Mouse (Mus musculus) intestine, embryonic 15.5 days (tissue): ENCODE measurements around the gene Gmds. TPM values are rescaled to one million over a fixed set of nuclear protein-coding genes. Genes with fewer than 3 reads are reported as not detected.

Experiments used
- ATAC-seq: fragments of 200-750 bp; cut with Nextera tagmentation; 2 replicates; pipeline ENCODE4 v1.8.0; 2017; ENCODE audit warnings: moderate TSS enrichment, moderate library complexity
- H3K27ac ChIP-seq: fragments of 300-500 bp; sonication (generic); 2 replicates; pipeline ENCODE4 v1.5.1; 2015; ENCODE audit warnings: mild to moderate bottlenecking, inconsistent platforms
- H3K27me3 ChIP-seq: fragments of 300-500 bp; sonication (generic); replicated peaks from 2 replicates; pipeline ENCODE4 v1.6.1; 2015; ENCODE audit warnings: inconsistent platforms
- H3K36me3 ChIP-seq: fragments of 300-500 bp; sonication (generic); 2 replicates; pipeline ENCODE4 v1.6.1; 2015; ENCODE audit warnings: inconsistent platforms
- H3K4me1 ChIP-seq: fragments of 300-500 bp; sonication (generic); replicated peaks from 2 replicates; pipeline ENCODE4 v1.6.1; 2015; ENCODE audit warnings: inconsistent platforms
- H3K4me2 ChIP-seq: fragments of 300-500 bp; sonication (generic); replicated peaks from 2 replicates; pipeline ENCODE4 v1.6.1; 2015; ENCODE audit warnings: mild to moderate bottlenecking, inconsistent platforms
- H3K4me3 ChIP-seq: fragments of 300-500 bp; sonication (generic); replicated peaks from 2 replicates; pipeline ENCODE4 v1.5.1; 2015; ENCODE audit warnings: inconsistent platforms
- H3K9ac ChIP-seq: fragments of 300-500 bp; sonication (generic); 2 replicates; pipeline ENCODE4 v1.6.1; 2015; ENCODE audit warnings: inconsistent platforms
- H3K9me3 ChIP-seq: fragments of 300-500 bp; sonication (generic); 2 replicates; pipeline ENCODE4 v1.6.1; 2016; ENCODE audit warnings: inconsistent platforms
- WGBS: fragments of 180-500 bp; shearing (Covaris S2); methylation state at CpG from one replicate; pipeline ENCODE4 v1.1.7; 2015; 5-methylcytosine and 5-hydroxymethylcytosine counted together
- polyA plus RNA-seq: library from polyadenylated mRNA; unstranded; fragments of >200 nt; fragmentation: Nextera tagmentation; extraction: Ambion mirVana; gene quantifications from 2 replicates; pipeline ENCODE4 v1.2.1, GENCODE M21; 2015

Gmds gene
- polyA plus RNA-seq, 1 experiment from 2014 or later, result 170 TPM

DNA sequence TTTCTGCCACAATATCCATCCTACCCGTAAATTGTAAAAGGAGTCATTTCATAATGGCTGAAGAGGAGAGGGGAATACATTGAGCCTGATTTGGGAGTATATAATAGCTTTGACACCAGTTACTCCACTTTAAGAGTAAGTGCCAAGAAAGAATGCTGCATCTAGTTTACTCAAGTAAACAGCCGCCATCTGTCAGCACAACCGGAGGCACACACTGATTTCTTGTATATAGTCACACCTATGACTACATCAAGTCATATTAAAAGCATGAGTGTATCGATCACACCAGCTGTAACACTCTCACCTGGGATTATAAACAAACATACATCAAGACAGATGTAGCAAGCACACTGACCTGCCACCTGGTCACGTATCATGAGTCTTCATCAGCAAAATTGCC lies 473.8 kb downstream of the Gmds start:
- Histone ChIP-seq H3K4me1 (no peaks in the 10 kb centered on the region), H3K4me2 (no peak overlapping the region), H3K9ac (no peak overlapping the region), H3K9me3 (no peaks in the 10 kb centered on the region), H3K4me3 (no peak overlapping the region), H3K27ac (no peak overlapping the region), H3K27me3 (no peaks in the 10 kb centered on the region), H3K36me3 (no peaks in the 10 kb centered on the region)
- WGBS, result 82% methylated on average over 5 of the region's 5 CpGs
- no peak for ATAC-seq

DNA sequence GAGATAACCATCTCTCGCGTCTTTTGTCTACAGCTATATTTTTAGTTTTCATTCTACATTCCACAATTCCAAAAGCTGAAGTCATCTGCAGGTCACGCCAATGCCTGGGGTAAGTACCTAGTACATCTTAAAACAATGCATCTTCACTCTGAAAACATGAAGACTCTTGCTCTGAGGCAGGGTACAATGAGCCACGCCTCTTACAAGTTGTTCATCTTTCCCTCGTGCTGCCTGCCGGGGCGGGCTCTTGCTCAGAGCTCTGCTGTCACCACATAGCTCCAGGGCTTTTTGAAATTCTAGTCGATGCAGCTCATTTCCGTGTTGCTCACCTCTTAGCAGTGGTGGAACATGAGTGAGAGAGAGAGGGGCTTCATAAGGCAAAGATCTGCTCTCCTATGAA lies 475.1 kb downstream of the Gmds start:
- ATAC-seq, result no peak
- Histone ChIP-seq H3K4me2 (no peak overlapping the region), H3K4me3 (no peak overlapping the region), H3K9me3 (no peaks in the 10 kb centered on the region), H3K27ac (no peak overlapping the region), H3K9ac (no peak overlapping the region), H3K4me1 (no peaks in the 10 kb centered on the region), H3K27me3 (no peaks in the 10 kb centered on the region), H3K36me3 (no peaks in the 10 kb centered on the region)
- 60% methylated on average over 9 of the region's 9 CpGs for WGBS

DNA sequence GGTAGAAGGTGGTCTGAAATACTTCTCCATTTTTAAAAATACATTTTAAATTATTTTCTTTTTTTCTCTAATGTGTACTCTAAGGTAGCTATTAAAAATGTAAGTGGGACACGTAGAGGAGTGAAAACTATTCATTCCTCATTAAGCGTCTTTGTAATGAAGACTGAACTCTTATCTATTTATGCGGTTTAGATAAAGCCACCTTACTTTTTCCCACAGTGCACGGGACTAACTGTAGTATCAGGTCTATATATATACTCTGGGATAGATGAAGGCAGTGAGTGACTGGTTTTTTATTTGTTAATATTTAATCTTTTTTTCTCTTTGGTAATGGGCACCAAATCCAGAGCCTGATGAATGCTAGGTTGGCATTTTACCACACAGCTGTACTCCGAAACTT lies 478.3 kb downstream of the Gmds start:
- no peak overlapping the region for H3K4me2 ChIP-seq
- H3K9me3 ChIP-seq, result no peaks in the 10 kb centered on the region
- H3K4me3 ChIP-seq, result no peak overlapping the region
- no peak overlapping the region for H3K9ac ChIP-seq
- H3K36me3 ChIP-seq, result no peaks in the 10 kb centered on the region
- H3K27ac ChIP-seq, result no peak overlapping the region
- ATAC-seq, result no peak
- no peaks in the 10 kb centered on the region for H3K27me3 ChIP-seq
- WGBS, result 82% methylated on average over 5 of the region's 5 CpGs
- H3K4me1 ChIP-seq, result no peaks in the 10 kb centered on the region

DNA sequence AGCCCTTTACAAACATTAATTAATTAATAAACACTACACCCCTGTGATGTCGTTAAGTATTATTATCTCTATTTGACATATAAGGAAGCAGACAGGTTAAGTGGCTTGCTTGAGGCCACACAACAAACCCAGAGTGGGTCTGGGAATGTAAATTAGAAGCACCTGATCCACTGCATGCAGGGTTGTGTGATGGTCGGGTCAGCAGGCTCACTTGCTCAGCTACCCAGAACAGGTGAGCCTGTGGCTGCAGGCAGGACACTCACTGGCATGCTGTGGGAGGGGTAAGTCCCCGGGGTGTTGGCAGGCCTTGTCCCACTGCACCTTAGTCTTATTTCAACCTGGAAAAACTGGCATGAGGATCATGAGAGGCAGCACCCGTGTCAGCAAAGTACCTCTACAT lies 484.5 kb downstream of the Gmds start:
- Histone ChIP-seq H3K27me3 (no peaks in the 10 kb centered on the region), H3K9me3 (no peaks in the 10 kb centered on the region), H3K36me3 (no peaks in the 10 kb centered on the region), H3K4me1 (no peaks in the 10 kb centered on the region), H3K4me3 (no peak overlapping the region), H3K4me2 (no peak overlapping the region), H3K9ac (no peak overlapping the region), H3K27ac (no peak overlapping the region)
- WGBS, result 64% methylated on average over 4 of the region's 4 CpGs
- no peak for ATAC-seq

DNA sequence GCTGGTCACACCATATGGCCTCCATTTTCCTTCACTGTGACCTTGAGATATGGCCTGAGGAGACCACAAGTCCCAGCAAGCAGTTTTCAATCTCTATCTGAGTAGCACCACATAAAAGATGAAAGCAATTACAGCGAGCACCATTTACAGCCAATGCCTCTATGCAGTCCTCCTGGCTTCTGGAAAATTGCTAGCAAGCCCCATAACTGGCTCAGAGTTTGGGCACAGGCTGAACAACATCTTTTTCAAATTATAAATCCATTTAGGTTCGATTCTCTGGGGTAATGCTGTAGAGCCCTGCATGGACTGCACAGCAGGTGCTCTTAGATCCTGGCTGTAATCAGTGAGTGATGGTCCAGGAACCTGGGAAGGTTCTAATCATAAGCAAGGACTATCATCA lies 485.0 kb downstream of the Gmds start:
- 64% methylated on average over 2 of the region's 2 CpGs for WGBS
- no peak overlapping the region for H3K4me2 ChIP-seq
- H3K27me3 ChIP-seq, result no peaks in the 10 kb centered on the region
- no peaks in the 10 kb centered on the region for H3K36me3 ChIP-seq
- H3K4me1 ChIP-seq, result no peaks in the 10 kb centered on the region
- H3K4me3 ChIP-seq, result no peak overlapping the region
- no peak overlapping the region for H3K27ac ChIP-seq
- H3K9ac ChIP-seq, result no peak overlapping the region
- H3K9me3 ChIP-seq, result no peaks in the 10 kb centered on the region
- ATAC-seq, result no peak

DNA sequence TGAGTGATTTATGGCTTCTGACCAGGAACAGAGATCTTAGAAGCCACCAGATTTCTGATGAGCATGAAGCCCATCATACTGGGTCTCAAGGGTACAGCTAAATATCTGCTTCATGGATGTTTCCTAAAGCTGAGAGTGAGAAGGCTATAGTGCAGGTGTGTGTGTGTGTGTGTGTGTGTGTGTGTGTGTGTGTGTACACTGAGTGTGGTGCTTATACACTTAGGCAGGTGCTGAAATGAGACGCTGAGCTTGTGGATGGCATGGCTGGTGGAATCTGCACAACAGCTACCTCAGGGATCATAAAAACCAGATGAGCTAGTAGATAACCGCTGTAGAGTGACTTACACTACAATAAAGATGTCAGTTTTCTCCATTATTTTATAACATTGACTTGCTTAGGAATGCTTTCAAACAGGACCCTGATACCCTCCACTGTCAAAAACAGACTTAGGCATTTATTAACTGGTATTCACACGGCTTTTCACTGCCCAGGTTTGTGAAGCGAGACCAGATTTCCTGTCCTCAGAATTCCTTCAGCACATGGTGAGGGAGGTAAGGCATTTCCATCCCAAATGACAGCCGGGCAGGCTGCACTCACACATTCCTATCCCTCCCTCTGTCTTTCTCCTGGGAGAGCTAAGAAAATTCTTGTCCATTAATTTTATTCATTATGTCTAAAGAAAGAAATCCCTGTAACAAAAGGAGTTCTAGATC lies 489.1 kb downstream of the Gmds start:
- Histone ChIP-seq H3K9ac (no peak overlapping the region), H3K4me1 (no peaks in the 10 kb centered on the region), H3K36me3 (no peaks in the 10 kb centered on the region), H3K27me3 (no peaks in the 10 kb centered on the region), H3K4me2 (no peak overlapping the region), H3K9me3 (no peaks in the 10 kb centered on the region), H3K27ac (no peak overlapping the region), H3K4me3 (no peak overlapping the region)
- ATAC-seq, result no peak
- 34% methylated on average over 5 of the region's 5 CpGs for WGBS

DNA sequence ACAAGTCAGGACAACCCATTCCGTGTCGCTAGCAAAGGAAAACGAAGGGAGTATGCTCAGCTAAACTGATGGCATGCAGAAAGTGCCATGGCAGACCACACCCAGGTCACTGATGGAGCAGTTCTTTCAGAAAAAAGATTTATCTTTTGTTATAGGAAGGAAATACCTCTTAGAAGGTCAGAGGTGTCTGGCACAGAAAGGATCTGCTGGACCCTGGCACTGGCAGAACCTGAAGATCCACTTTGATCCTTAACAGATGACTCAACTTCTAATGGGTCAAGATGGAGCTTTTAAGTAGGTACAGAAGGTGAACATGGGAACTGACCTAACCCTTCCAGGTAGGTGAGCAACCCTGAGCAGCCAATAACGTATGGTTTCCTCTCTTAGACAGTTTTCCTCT lies 502.7 kb downstream of the Gmds start:
- H3K9ac ChIP-seq, result no peak overlapping the region
- WGBS, result 66% methylated on average over 4 of the region's 4 CpGs
- no peak overlapping the region for H3K27ac ChIP-seq
- no peak overlapping the region for H3K4me3 ChIP-seq
- H3K36me3 ChIP-seq, result no peaks in the 10 kb centered on the region
- H3K4me1 ChIP-seq, result no peaks in the 10 kb centered on the region
- no peaks in the 10 kb centered on the region for H3K27me3 ChIP-seq
- no peaks in the 10 kb centered on the region for H3K9me3 ChIP-seq
- ATAC-seq, result no peak
- no peak overlapping the region for H3K4me2 ChIP-seq

DNA sequence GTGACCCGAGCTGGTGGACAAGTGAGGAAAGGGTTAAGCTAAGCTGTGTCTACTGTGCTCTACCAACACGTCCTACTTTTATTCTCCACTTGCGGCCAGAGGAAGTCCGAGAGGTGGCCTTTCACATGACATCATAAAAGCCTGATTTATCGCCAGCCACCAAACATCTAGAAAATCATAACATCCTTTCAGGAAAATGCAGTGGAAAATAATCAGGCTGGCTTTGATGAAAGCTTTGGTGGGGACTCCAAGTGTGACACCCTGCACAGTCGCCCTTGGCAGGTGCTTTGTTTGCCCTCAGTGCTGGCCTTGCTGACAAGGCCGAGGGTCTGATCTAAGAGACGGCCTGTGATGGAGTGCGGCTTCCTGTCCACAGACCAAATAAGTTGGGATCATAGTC lies 508.2 kb downstream of the Gmds start:
- no peaks in the 10 kb centered on the region for H3K36me3 ChIP-seq
- H3K9ac ChIP-seq, result no peak overlapping the region
- H3K9me3 ChIP-seq, result no peaks in the 10 kb centered on the region
- no peak overlapping the region for H3K4me3 ChIP-seq
- ATAC-seq, result no peak
- H3K27ac ChIP-seq, result no peak overlapping the region
- no peaks in the 10 kb centered on the region for H3K4me1 ChIP-seq
- 51% methylated on average over 9 of the region's 9 CpGs for WGBS
- no peaks in the 10 kb centered on the region for H3K27me3 ChIP-seq
- H3K4me2 ChIP-seq, result no peak overlapping the region

DNA sequence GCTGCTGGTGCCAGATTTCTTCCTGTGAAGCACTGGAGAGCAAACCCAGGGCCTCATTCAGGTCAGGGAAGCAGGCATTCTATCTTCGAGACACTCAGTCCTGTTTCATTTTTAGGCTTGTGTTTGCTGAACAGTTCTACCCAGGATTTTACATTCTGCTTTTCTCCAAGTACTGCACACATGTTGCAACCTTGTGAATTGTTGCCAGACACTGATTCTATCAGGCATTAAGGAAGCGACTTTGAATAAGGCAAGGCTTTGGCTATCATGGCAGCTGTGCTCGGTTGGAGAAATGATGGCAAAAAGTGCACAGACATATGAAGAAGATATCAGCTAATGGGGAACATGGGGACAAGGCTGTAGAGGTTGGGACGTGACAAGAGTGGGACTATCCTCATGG lies 510.1 kb downstream of the Gmds start:
- H3K9me3 ChIP-seq, result no peaks in the 10 kb centered on the region
- H3K9ac ChIP-seq, result no peak overlapping the region
- H3K36me3 ChIP-seq, result no peaks in the 10 kb centered on the region
- ATAC-seq, result no peak
- no peaks in the 10 kb centered on the region for H3K4me1 ChIP-seq
- H3K4me2 ChIP-seq, result no peak overlapping the region
- no peaks in the 10 kb centered on the region for H3K27me3 ChIP-seq
- 82% methylated on average over 4 of the region's 4 CpGs for WGBS
- H3K4me3 ChIP-seq, result no peak overlapping the region
- H3K27ac ChIP-seq, result no peak overlapping the region

DNA sequence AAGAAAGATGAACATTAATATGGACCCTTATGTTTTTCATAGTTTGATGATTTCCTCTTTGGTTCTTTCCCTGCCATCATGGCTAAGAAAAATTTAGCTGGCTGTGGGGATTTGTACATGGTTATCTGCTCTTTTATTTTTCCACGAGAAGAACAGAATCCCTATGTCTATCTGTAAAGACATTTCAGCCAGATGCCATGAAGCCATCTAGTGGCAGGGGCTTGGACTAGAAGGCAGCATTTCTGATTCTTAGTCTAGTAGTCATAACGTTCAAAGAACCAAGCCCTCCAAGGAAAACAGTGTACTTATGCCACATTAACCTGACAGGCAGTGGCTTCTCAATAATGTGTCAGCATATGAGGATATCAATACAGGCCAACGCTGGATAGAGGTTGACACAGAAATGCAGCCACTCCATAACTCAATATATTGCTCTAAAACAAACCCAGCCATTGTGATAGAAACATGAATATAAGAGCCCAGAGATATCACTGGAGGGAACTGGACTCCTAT lies 510.7 kb downstream of the Gmds start:
- 49% methylated on average over 3 of the region's 3 CpGs for WGBS
- Histone ChIP-seq H3K4me3 (no peak overlapping the region), H3K4me1 (no peaks in the 10 kb centered on the region), H3K9me3 (no peaks in the 10 kb centered on the region), H3K27me3 (no peaks in the 10 kb centered on the region), H3K9ac (no peak overlapping the region), H3K27ac (no peak overlapping the region), H3K4me2 (no peak overlapping the region), H3K36me3 (no peaks in the 10 kb centered on the region)
- ATAC-seq, result no peak

DNA sequence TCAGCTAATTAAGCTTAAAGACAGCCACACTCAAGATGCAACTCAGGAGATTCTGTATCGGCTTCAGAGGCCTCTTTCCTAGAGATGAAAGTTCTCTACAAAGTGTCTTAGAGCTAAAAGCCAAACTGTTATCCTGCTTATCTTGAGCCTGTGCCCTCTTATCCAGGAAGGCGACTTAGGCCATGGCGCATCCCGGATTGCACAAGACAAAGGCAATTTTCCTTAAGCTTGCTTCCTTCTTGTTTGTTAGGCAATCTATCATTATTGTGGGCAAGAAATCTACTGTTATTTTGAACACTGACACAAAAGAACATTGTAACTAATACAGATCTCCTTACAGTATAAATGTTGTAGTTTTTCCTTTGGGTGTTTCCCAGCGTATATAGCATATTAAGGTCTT lies 511.4 kb downstream of the Gmds start:
- Histone ChIP-seq H3K4me1 (no peaks in the 10 kb centered on the region), H3K4me2 (no peak overlapping the region), H3K27ac (no peak overlapping the region), H3K27me3 (no peaks in the 10 kb centered on the region), H3K9ac (no peak overlapping the region), H3K4me3 (no peak overlapping the region), H3K36me3 (no peaks in the 10 kb centered on the region), H3K9me3 (no peaks in the 10 kb centered on the region)
- 79% methylated on average over 5 of the region's 5 CpGs for WGBS
- no peak for ATAC-seq

DNA sequence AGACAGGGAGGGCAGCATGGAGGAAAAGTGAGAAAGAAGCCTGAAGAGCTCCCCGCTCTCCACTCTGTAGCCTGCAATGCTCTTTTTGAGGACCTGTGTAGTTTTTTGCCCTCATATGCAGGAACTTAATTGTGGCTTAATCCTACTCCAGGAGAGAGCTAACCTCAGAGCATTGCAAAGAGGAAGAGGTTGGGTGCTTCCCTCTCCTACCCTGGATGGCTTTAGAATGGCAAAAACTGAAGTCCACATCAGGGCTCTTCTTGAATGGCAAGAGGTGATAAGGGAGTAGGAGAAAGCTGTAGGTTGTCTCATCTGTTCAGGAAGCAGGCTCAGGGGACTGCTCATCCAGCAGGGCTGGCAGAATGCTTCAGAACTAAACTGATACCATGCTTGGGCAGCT lies 513.4 kb downstream of the Gmds start:
- Histone ChIP-seq H3K9me3 (no peaks in the 10 kb centered on the region), H3K4me1 (0 out of 2 replicates have a peak, but pooled peaks cover 3% of the 10 kb centered on the region), H3K4me3 (no peak overlapping the region), H3K27ac (no peak overlapping the region), H3K36me3 (no peaks in the 10 kb centered on the region), H3K4me2 (no peak overlapping the region), H3K9ac (no peak overlapping the region), H3K27me3 (no peaks in the 10 kb centered on the region)
- 92% methylated on average over 1 of the region's 1 CpGs for WGBS
- ATAC-seq, result no peak

DNA sequence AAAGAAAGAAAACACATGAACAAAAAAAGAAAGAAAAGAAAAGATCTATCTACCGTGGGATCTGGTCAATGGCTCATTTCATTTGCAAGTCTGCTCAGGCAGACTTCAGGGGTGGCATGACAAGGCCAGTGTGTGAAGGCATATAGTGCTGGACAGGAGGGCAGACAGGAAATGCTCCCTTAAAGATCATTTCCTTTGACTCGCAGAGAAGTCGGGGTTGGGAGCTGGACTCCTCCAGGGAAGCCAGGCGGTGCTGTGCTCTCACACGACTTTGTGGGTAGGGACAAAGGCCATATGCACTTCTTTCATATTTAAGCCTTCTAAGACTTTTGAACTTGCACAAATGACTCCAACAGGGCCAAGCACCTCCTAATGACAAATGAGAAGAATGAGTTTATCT lies 515.2 kb downstream of the Gmds start:
- no peak overlapping the region for H3K9ac ChIP-seq
- no peak for ATAC-seq
- H3K9me3 ChIP-seq, result no peaks in the 10 kb centered on the region
- H3K36me3 ChIP-seq, result no peaks in the 10 kb centered on the region
- H3K4me2 ChIP-seq, result no peak overlapping the region
- H3K4me3 ChIP-seq, result no peak overlapping the region
- 34% methylated on average over 5 of the region's 5 CpGs for WGBS
- 0 out of 2 replicates have a peak, but pooled peaks cover 3% of the 10 kb centered on the region for H3K4me1 ChIP-seq
- peaks cover 8% of the 10 kb centered on the region for H3K27me3 ChIP-seq
- H3K27ac ChIP-seq, result no peak overlapping the region
